Mouse (Mus musculus): ENCODE measurements around the gene Pxn. TPM values are rescaled to one million over a fixed set of nuclear protein-coding genes. Genes with fewer than 3 reads are reported as not detected.
"Not testable (repeated sequence)": the region's sequence is repeated elsewhere in the genome, so short reads cannot be mapped to it uniquely, and the experiment has no call there.

Pxn gene
- total RNA-seq, 1 experiment from 2014 or later = 48.9 TPM

DNA sequence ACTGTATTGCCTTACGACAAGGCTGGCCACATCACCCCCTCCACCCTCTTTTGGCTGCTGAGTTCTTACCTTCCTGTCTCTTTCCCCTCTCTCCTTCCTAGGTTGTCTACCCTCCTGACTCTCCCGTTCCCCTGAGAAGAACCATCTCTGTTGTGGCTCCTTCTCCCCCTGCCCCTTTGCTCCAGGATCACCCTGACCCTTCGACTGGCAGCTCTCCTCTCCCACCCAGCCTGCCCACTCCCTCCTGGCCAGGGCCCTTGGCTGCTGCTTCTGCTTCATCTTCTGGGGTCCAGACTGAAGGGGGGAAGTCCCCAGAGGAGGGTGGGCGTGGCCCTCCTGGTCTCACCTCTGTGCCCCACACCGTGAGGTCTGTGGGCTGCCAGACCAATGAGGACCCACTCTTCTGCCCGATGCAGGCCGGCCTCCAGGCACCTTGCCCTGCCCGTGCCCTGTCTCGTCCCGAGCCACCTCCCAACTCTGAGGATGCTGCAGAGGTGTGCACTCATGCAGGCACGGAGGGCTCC, 44.1 kb downstream of the Pxn start:
- DNase-seq = no peak

DNA sequence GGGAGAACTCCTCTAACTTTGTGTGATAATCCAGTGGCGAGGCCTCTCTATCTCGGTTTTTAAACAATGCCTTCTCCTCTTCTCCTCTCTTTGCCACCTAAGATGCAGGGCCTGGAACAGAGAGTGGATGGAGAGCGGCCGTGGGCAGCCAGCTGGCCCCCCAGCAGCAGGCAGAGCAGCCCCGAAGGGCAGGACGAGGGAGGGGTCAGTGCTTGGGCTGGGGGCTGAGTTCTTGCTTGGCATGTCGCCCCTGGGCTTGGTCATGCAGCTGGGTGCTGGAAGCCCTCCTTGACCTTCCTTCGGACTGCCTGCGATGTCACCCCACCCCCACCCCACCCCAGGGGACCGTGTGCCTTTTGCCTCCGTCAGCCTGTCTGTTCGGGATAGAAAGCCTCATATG, 44.9 kb downstream of the Pxn start:
- DNase-seq = no peak

DNA sequence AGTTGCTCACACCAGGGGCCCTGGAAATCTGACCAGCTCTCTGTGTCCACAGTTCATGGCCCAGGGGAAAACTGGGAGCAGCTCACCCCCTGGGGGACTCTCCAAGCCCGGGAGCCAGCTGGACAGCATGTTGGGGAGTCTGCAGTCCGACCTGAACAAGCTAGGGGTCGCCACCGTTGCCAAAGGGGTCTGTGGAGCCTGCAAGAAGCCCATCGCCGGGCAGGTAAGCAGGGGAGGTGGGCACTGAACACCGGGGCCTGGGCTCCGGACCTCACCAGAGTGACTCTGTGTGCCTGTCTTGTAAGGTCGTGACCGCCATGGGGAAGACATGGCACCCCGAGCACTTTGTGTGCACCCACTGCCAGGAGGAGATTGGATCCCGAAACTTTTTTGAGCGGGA, 45.3 kb downstream of the Pxn start:
- DNase-seq = peak; percentile 18

DNA sequence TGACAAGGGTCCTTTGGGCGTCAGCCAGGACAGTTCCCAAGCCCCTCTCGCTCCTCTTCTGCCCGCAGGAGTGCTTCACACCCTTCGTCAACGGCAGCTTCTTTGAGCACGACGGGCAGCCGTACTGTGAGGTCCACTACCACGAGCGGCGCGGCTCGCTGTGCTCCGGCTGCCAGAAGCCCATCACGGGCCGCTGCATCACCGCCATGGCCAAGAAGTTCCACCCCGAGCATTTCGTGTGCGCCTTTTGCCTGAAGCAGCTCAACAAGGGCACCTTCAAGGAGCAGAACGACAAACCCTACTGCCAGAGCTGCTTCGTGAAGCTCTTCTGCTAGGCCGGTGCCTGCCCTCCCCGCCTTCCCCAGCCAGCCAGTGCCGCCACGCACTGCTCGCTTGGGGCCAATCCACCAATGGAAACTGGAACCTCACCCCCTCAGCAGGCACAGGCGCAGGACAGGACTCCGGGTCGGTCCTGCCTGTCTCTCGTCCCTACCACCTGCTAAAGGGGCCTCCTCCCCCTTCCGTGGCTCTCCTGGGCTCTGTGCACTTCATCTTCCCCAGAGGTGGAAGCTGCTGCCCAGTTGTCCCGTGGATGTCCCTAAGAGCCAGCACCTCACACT, 47.4 kb downstream of the Pxn start:
- no peak for DNase-seq

DNA sequence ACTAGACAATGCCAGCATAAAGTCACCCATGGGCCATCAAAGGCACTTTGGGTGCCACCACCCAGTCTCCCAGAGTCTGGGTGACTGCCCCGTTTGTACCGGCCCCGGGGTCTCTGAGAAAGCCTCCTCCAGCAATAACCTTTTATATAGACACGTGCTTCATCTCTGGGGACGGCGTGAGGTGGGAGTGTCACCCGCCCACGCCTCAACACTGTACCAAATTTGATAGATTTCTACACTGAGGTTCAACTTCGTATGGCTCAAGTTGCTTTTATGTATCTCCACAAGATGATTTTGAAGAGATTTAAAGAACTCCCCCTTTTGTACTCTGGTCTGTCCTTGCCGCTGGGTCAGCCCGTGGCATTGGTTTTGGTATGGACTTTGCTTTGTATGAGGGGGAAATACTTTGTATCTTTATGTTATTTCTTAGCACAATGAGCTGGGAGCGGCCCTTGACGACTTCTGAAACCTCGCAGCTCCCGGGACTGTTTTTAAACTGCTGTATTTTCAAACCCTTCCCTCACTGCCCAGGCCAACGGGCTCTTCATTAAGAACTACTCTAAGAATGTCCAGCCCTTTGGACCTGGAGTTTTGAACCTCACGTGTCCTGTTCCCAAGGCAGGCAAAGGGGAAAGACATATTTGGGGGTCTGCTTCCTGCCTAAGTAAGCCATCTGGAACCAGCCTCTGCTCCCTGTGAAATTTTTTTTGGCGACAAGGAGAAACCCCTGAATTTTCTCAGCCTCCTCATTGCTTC, 48.2 kb downstream of the Pxn start:
- no peak for DNase-seq

DNA sequence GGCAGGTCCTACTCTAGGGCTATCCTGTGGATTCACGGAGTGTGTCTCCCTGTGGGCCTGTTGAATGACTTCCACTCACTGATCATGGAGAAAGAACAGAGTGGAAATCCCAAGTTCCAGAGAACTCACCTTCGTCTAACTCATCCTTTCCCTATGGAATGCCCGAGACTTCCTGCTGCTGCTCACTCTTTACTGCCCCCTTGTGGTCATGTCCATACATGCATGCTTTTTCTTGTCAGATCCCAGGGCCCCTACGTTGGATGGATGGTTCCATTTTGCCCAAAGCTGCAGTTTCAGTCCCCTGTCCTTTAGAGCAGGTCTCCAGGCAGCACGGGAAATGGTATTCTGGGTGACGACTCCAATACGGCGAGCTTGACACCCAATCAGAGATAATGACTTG, 49.7 kb downstream of the Pxn start:
- DNase-seq = peak; percentile 85

DNA sequence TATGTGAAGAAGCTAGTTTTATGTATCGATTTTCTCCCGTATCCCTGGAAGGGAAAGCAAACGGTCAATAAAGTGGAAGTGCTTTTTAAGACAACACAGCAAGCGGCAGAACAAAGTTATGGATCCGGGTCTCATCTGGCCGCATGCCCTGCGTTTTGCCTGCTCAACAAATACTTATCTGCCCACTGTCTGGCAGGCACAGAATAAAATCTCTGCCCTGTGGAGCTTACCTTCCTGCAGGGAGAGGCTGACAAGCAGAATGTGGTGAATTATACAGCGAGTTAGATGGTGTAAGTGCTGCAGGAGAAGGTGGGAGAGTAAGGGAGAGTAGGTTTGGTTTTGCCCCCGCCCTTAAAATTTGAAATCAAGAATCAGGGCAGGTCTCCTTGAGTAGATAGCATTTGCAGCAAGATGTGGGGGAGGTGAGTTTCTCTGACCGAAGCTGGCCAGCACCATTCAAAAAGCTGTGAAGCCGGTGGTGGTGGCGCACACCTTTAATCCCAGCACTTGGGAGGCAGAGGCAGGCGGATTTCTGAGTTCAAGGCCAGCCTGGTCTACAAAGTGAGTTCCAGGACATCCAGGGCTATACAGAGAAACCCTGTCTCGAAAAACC, 51.8 kb downstream of the Pxn start:
- DNase-seq = no peak

DNA sequence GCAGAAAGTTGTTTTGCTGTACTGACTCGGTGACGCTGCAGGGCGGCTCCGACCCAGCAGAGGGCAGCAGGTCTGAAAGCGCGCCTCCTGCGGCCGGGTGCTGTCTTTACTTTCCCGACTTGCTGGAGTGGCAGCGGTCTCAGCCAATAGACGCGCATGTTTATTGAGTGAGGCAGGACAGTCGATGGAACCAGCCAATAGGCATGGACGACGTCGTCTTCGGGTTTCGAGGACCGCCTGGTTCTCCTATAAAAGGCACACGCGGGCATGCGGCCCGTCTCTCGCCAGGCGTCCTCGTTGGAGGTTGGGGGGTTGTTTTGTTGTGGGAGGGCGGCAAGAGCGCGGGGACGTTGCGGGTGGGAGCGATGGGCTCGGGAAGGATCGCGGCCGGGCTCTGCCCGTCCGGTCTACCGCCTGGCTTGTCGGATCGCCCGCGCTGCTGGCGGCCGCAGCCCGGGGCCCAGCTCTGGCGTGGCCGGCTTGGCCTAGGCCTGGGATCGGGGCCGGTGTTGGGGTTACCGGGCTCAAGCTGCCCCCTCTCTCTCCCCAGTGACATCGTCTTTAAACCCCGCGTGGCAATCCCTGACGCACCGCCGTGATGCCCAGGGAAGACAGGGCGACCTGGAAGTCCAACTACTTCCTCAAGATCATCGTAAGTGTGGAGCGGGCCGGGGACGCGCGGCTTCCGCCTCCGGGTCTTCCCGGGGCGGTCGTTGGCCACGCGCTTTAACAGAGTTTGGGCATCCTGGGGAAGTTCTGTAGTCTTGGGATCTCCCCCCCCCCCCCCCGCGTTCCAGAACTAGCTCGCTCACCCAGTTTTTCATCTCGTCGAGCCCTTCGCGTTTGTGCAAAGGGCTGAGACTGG, 53.0 kb downstream of the Pxn start, which contains the start of gene Rplp0:
Rplp0 (plus strand) TSS at position 231 of the 865 bp plus-strand sequence.
- peak; percentile 100 for DNase-seq

DNA sequence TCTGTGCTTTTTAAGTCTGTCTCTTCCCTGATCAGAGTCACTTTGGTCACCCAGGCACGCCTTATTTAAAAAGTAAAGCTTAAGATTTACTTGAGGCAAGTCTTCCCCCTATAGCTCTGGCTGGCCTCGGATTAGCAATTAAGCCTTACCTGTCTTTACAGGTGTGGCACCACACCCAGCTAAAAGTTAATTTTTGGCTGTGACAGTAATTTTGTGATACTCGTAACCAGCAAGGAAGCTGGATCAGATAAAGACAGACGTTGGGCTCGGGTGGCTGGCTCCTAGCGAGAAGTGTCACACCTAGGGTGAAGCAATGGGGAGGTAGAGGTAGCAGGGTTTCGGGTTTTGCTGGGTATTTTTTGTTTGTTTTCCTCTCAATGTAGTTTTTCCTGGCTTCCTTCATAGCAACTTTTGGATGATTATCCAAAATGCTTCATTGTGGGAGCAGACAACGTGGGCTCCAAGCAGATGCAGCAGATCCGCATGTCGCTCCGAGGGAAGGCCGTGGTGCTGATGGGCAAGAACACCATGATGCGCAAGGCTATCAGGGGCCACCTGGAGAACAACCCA, 53.9 kb downstream of the Pxn start:
- DNase-seq = no peak

DNA sequence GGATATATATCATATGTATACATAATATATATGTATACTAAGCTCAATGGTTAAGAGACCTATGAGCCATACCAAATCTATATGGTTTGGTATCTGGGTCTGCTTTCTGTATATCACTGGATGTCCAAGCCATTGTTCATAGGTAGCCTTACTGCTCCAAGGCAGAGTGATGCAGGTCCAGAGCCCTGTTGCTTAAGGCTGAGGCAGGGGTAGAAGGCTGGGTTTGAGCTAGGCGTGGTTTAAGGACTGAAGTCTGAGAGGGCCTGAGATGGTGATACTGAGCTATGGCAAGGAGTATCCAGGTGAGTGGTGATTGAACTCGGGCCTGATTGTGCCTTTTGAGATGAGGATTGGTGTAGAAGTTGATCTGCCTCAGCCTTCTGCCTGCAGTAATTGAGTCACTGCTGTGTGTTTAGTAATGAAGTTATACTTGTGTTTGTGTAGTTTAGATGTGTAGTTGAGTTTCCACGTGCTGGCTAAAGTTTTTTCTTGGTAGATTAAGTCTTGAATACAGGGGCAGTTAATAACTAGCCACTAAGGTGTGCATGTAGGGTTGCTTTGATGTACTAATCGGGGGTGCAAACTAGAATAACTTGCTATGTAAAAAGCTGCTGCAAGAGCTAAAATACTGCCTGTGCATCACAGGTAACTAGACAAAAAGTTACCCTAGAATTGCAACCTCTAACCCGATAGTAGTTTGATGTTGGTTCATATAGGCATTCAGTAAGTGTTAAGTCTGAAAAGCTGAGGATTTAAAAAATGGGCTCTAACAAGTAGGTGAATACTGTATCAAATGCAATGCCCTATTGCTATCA, 57.5 kb downstream of the Pxn start:
- no peak for DNase-seq

DNA sequence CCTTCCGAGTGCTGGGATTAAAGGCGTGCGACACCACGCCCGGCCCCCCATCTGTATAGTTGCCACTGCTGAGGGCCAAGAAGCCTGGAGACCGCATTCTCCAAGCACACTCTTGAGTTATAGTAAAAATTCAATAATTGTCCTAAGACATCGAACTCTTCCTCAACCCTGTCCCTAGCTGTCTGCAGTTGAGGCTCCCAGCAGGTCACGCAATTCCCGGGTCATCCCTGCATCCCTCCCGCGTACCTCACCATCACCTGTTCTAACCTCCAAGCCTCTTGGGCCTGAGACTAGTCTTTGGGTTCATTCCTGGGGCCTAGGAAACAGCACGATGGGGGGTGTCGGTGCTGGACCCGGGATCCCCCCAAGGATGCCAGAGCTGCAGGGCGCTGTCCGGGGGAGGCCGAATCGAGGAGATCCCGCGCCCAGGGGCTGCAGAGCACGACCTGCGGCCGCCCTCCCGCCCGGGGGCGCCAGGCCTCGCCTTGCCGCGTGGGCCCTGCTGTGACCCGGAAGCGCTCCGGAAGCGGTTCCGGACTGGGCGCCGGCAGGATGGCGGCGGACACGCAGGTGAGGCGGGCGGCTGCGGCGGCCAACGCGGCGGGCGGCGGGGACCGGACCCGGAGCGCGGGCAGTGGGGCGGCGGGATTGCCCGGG, 58.4 kb downstream of the Pxn start, which contains the start of gene Gcn1l1:
Gcn1l1 (plus strand) TSS at position 518 of the 657 bp plus-strand sequence.
- peak; percentile 91 for DNase-seq

DNA sequence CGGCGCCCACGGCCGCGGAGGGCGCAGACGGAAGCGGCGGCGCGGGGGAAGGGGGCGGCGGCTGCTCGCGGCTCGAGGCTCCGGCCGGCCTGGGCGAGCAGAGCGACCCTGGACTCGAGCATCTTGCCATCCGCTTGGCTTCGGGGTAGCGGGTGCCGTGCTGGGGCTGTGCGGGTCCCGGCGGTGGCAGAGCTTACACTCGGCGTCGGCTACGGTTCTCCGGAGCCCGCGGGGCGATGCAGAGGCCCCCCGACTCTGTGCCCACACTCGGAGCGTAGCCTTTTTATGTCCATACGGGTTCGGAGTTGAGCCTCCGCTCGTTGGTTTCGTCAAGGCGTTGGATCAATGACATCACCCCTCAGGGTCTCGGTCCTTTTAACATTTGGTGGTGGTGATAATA, 58.9 kb downstream of the Pxn start:
- DNase-seq = no peak

DNA sequence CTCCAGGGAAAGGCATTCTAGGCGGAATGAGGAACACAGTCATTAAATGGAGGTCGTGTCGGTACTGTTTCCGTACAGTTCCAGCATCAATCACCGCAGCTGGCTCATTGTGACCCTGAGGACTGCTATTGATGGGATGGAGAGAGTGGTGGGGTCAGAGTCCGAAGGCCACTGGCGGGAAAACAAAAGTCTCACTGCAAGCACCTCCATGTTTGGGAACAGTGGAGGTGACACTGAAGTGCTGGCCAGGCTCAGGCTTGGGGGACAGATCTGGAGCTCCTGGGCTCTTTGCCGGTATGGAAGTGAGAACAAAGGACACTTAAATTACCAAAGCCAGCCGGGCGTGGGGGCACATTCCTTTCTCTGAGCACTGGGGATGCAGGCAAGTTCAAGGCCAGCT, 62.2 kb downstream of the Pxn start:
- peak; percentile 77 for DNase-seq

DNA sequence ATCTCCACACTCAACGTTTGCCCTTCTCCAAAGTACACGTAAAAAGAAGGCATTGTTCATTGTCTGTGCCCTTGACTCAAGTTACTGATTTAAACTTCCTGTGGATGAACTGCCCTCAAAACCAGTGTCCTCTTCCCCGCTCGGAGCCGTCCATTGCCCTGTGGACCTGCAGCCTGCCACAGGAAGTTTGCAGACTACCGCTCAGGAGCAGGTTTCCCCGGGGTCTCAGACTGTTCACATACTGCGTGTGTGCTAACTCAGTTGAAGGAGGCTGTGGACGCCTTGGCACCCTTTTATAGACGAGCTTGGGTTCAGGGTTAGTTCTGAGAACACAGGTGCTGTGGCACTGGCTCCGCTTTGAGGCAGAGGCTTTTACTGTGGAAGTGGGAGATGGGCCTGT, 62.8 kb downstream of the Pxn start:
- peak; percentile 29 for DNase-seq

DNA sequence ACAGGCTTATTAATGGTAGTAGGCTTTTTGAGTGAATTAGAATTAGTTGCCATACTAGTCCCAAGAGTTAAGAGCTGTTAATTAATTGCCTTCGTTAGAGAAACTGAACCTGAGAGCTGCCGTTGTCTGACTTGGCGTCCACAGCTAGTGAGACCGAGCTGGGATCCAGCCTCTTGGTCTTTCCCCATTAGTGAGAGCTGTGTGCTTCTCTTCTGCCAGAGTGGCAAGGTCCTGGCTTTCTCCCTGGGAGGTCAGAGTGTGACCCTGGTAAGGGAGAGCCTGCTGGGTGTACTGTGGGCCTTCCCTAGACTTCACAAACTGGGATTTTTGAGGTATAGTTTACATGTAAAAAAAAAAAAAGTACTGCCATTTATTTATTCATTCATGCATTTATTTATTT, 63.2 kb downstream of the Pxn start:
- DNase-seq = peak; percentile 33

DNA sequence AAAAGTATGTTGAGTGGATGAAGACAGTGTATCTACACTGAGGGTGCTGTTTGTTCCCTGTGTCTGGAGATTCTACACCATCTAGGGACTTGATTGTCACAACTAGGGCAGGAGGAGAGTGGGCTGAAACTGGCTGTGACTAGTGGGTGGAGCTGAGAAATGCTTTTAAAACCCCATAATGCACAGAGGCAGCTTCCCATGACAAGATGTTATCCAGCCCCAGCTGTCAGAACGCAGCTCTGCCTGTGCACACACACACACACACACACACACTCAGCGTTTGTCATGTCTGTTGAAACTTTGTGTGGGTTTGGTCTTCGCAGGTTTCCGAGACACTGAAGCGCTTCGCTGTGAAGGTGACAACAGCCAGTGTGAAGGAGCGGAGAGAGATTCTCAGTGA, 64.6 kb downstream of the Pxn start:
- DNase-seq = no peak

DNA sequence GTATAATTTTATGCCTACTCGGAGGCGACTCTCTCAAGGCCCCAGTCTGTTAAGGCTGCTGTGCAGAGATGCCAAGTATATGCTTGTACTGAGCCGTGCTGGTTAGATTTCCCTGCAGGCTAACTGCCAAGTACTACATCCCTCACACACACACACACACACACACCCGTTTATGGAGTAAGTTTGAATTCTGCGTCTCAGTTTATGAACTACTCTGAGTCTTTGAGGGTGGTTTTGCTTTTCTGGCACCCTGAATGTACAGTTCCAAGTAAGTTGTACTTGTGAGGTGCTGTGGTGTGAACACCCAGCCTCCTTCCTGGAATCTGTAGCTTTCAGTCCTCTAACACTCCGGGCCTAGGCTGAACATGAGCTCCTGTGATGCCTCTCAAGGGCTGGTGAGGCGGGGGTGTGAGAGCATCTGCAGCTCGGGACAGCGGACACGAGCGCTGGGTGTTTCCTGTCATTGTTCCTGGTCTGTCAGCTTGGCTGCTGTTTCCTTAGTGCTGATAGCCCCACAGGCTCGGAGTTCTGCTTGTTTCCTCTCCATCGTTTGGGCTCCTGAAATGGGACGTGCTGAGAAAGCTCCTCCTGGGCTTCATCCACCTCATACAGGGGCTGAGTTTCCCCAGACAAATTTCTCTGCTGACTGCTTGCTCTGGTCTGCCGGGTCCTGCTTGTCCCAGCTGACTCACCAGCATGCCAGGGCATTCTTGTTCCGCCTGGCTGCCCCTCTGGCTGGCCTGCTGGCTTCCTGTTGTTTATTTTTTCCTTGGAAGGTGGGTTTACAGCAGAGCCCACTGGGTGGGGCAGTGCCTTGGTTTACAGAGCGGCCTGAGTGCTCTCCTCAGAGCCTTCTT, 66.4 kb downstream of the Pxn start:
- DNase-seq = peak; percentile 56

DNA sequence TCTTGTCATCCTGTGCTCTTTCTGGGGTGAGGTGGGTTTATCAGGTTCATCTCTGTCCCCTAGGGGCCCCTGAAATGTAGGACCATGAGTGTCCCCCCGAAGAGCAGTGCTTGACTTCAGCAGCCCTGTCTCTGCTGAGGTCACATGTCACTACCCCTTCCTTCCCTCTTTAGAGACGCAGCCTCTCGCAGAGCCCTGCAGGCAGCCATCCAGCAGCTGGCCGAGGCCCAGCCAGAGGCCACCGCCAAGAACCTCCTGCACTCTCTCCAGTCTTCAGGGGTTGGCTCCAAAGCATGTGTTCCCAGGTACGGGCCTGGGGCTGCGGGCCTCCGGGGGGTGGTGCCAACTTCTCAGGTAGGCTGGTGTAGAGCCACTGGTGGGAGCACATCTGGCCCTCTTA, 68.5 kb downstream of the Pxn start:
- peak; percentile 54 for DNase-seq

DNA sequence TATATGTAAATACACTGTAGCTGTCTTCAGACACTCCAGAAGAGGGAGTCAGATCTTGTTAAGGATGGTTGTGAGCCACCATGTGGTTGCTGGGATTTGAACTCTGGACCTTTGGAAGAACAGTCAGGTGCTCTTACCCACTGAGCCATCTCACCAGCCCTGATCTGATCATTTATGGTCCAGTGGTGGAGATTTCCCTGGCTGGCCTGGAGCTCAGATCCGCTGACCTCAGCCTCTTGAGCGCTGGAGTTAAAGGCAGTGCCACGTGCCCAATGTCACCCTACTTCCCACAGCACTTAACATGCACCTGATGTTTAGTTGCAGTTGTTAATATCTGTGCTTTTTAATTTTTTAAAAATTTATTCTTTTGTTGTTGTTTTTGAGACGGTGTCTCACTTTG, 71.2 kb downstream of the Pxn start:
- DNase-seq = not testable (repeated sequence)

Data from adrenal gland, postnatal 14 days (tissue).